Mouse (Mus musculus) forebrain, postnatal 0 days (tissue): ENCODE results near the gene Rasal2. TPM values are rescaled to one million over a fixed set of nuclear protein-coding genes. Genes with fewer than 3 reads are reported as not detected.
A peak's percentile ranks its signal among the peaks of the same experiment; 100 is the strongest.

Experiments used
- ATAC-seq: fragments of 200-750 bp; cut with Nextera tagmentation; 2 replicates; pipeline ENCODE4 v1.8.0; 2017; ENCODE audit warnings: mild to moderate bottlenecking, moderate library complexity
- DNase-seq: peaks from one replicate; pipeline ENCODE4 v3.0.0-alpha.2; 2015
- H3K27ac ChIP-seq: fragments of 300-500 bp; sonication (generic); 2 replicates; pipeline ENCODE4 v1.5.1; 2014; ENCODE audit warnings: low read depth, mild to moderate bottlenecking, antibody characterized with exemption, low read length, moderate library complexity, mixed read lengths
- H3K27me3 ChIP-seq: fragments of 300-500 bp; sonication (generic); 2 replicates; pipeline ENCODE4 v1.6.1; 2014; ENCODE audit warnings: mild to moderate bottlenecking, low read length, mixed read lengths; ENCODE audit not compliant: insufficient read depth
- H3K36me3 ChIP-seq: fragments of 300-500 bp; sonication (generic); 2 replicates; pipeline ENCODE4 v1.6.1; 2014; ENCODE audit warnings: mild to moderate bottlenecking, moderate library complexity; ENCODE audit not compliant: insufficient read depth
- H3K4me1 ChIP-seq: fragments of 300-500 bp; sonication (generic); 2 replicates; pipeline ENCODE4 v1.6.1; 2014; ENCODE audit warnings: antibody characterized with exemption; ENCODE audit not compliant: insufficient read depth
- H3K4me2 ChIP-seq: fragments of 300-500 bp; sonication (generic); 2 replicates; pipeline ENCODE4 v1.6.1; 2014; ENCODE audit warnings: low read depth, mild to moderate bottlenecking, moderate library complexity
- H3K4me3 ChIP-seq: fragments of 300-500 bp; sonication (generic); 2 replicates; pipeline ENCODE4 v1.5.1; 2014; ENCODE audit warnings: low read depth, low read length, mixed read lengths
- H3K9ac ChIP-seq: fragments of 300-500 bp; sonication (generic); 2 replicates; pipeline ENCODE4 v1.6.1; 2014; ENCODE audit warnings: mild to moderate bottlenecking
- H3K9me3 ChIP-seq: fragments of 300-500 bp; sonication (generic); 2 replicates; pipeline ENCODE4 v1.6.1; 2016; ENCODE audit warnings: low read length
- CTCF ChIP-seq: sonication (generic); IDR thresholded peaks from 2 replicates; pipeline ENCODE4 v1.5.1; 2016; ENCODE audit warnings: antibody characterized with exemption, control low read depth, low read depth
- WGBS: fragments of 180-500 bp; shearing (Covaris S2); extraction: QIAGEN DNeasy Blood & Tissue Kit; methylation state at CpG from one replicate; pipeline ENCODE4 v1.1.7; 2014; 5-methylcytosine and 5-hydroxymethylcytosine counted together
- polyA plus RNA-seq: library from polyadenylated mRNA; unstranded; fragments of >200 nt; fragmentation: Nextera tagmentation; extraction: Ambion mirVana; gene quantifications from 2 replicates; pipeline ENCODE4 v1.2.1, GENCODE M21; 2015
- total RNA-seq: library from RNA; depleted of rRNA; stranded (reverse); fragments of >200 nt; gene quantifications from 2 replicates; pipeline ENCODE4 v1.2.3, GENCODE M21; 2014; rRNA removed

Rasal2 gene
- total and polyA plus RNA-seq, 2 experiments from 2014 or later, result 26.3 to 42.1 TPM

GRCm38 (mm10) chr1:157101122-157101865 lies 311.1 kb downstream of the Rasal2 start:
- Histone ChIP-seq H3K4me1 (peaks cover 10% of the 10 kb centered on the region; the same call in 1 of the 2 replicates), H3K36me3 (no peaks in the 10 kb centered on the region), H3K9me3 (no peaks in the 10 kb centered on the region), H3K9ac (peak overlapping the region; percentile 49), H3K4me2 (peak overlapping the region; percentile 45), H3K27me3 (no peaks in the 10 kb centered on the region), H3K4me3 (peak overlapping the region; percentile 19; the same call in 1 of the 2 replicates), H3K27ac (0 out of 2 replicates have a peak overlapping the region, but pooled peaks have one; percentile 15)
- 13% methylated on average over 19 of the region's 19 CpGs for WGBS
- ATAC-seq (peak; percentile 94), DNase-seq (peak; percentile 68)
- no peak for TF ChIP-seq CTCF

GRCm38 (mm10) chr1:157095534-157095933 lies 316.9 kb downstream of the Rasal2 start:
- ATAC-seq, result no peak
- 86% methylated on average over 4 of the region's 4 CpGs for WGBS
- TF ChIP-seq CTCF, result no peak

GRCm38 (mm10) chr1:157092622-157093021 lies 319.8 kb downstream of the Rasal2 start:
- Histone ChIP-seq H3K9ac (no peak overlapping the region), H3K4me1 (no peaks in the 10 kb centered on the region), H3K27ac (no peak overlapping the region), H3K4me3 (no peak overlapping the region), H3K9me3 (no peaks in the 10 kb centered on the region), H3K36me3 (no peaks in the 10 kb centered on the region), H3K27me3 (no peaks in the 10 kb centered on the region), H3K4me2 (no peak overlapping the region)
- whole genome bisulfite sequencing, result 92% methylated on average over 1 of the region's 1 CpGs
- ATAC-seq (no peak), DNase-seq (no peak)
- TF ChIP-seq CTCF, result no peak

More at GRCm38 (mm10) chr1:157095534-157095933, 316.9 kb downstream of the Rasal2 start:
- no peak overlapping the region for H3K27ac ChIP-seq
- H3K9me3 ChIP-seq, result no peaks in the 10 kb centered on the region
- no peak overlapping the region for H3K9ac ChIP-seq
- no peaks in the 10 kb centered on the region for H3K36me3 ChIP-seq
- H3K4me1 ChIP-seq, result no peaks in the 10 kb centered on the region
- no peak overlapping the region for H3K4me3 ChIP-seq
- no peak overlapping the region for H3K4me2 ChIP-seq
- no peak for DNase-seq
- no peaks in the 10 kb centered on the region for H3K27me3 ChIP-seq

- no peaks in the 10 kb centered on the region for H3K4me1 ChIP-seq
- no peaks in the 10 kb centered on the region for H3K27me3 ChIP-seq
- H3K9ac ChIP-seq, result no peak overlapping the region
- DNase-seq (no peak), ATAC-seq (no peak)
- peak; percentile 28; the same call in 1 of the 2 replicates for TF ChIP-seq CTCF
- H3K4me3 ChIP-seq, result no peak overlapping the region
- no peak overlapping the region for H3K27ac ChIP-seq
- no peaks in the 10 kb centered on the region for H3K36me3 ChIP-seq
- WGBS, result 64% methylated on average over 4 of the region's 4 CpGs
- no peaks in the 10 kb centered on the region for H3K9me3 ChIP-seq
- H3K4me2 ChIP-seq, result no peak overlapping the region
These were observed 320.3 kb downstream of the Rasal2 start for GRCm38 (mm10) chr1:157092140-157092539.

- Histone ChIP-seq H3K4me3 (no peak overlapping the region), H3K9me3 (no peaks in the 10 kb centered on the region), H3K9ac (no peak overlapping the region), H3K27ac (no peak overlapping the region), H3K4me1 (no peaks in the 10 kb centered on the region), H3K36me3 (no peaks in the 10 kb centered on the region), H3K4me2 (no peak overlapping the region), H3K27me3 (no peaks in the 10 kb centered on the region)
- no peak for TF ChIP-seq CTCF
- no peak for ATAC-seq
- DNase-seq, result no peak
- WGBS, result 86% methylated on average over 3 of the region's 3 CpGs
These were observed 321.6 kb downstream of the Rasal2 start for GRCm38 (mm10) chr1:157090835-157091234.

GRCm38 (mm10) chr1:157086097-157086994 lies 326.0 kb downstream of the Rasal2 start:
- no peaks in the 10 kb centered on the region for H3K27me3 ChIP-seq
- H3K4me2 ChIP-seq, result peak overlapping the region; percentile 57
- peak overlapping the region; percentile 55 for H3K9ac ChIP-seq
- ATAC-seq, result peak; percentile 88
- H3K9me3 ChIP-seq, result no peaks in the 10 kb centered on the region
- 10% methylated on average over 25 of the region's 25 CpGs for WGBS
- no peaks in the 10 kb centered on the region for H3K36me3 ChIP-seq
- 0 out of 2 replicates have a peak overlapping the region, but pooled peaks have one; percentile 11 for H3K27ac ChIP-seq
- DNase-seq, result peak; percentile 89
- TF ChIP-seq CTCF, result peak; percentile 87
- no peaks in the 10 kb centered on the region for H3K4me1 ChIP-seq
- peak overlapping the region; percentile 40 for H3K4me3 ChIP-seq

Other genes with a start within 250 kb of the Rasal2 start
- gene Cryzl2, start 46.0 kb upstream of the Rasal2 start, total RNA-seq, result 9.4 and 12.8 TPM in 2 replicates
- 5.6 and 6.9 TPM in 2 replicates for gene Cryzl2, start 46.0 kb upstream of the Rasal2 start, polyA plus RNA-seq
- 0.33 and 0.69 TPM in 2 replicates for gene Sec16b, start 94.1 kb upstream of the Rasal2 start, total RNA-seq
- 0.23 and 0.30 TPM in 2 replicates for gene Sec16b, start 94.1 kb upstream of the Rasal2 start, polyA plus RNA-seq